In genomic region chr8:93272686-93273085, GRCm38 (mm10) we compare ENCODE assay signal across 15 mouse cellular contexts. TPM values are rescaled to one million over a fixed set of nuclear protein-coding genes. Genes with fewer than 3 reads are reported as not detected.
DNase-seq lines count a peak whose midpoint lies in the region; ATAC-seq and TF ChIP-seq lines count a peak whose summit lies in the region.
"Had no signal": no experiment of that assay in that cellular context is flagged by ENCODE, and none has a peak within 500 bp of the region (broad histone marks: within the 10 kb centered on the region; RNA-seq: fewer than 3 reads in every experiment).

No protein-coding gene starts in this region.

- DNase-seq in gastrocnemius, postnatal 25 days = peak; percentile 16
- DNase-seq in gastrocnemius, adult 18-20 months (ENCODE audit: low spot score) = no peak
- peak; percentile 58 for DNase-seq in lung, embryonic 14.5 days
- DNase-seq in lung, postnatal 36 days = no peak
- peak; percentile 29 for DNase-seq in brain, adult 2 months (ENCODE audit: low read depth, low spot score)
- no peak for DNase-seq in spleen, postnatal 10 days (ENCODE audit: low spot score in 2 of 2)
- DNase-seq in right cerebral cortex, postnatal 14 days = no peak

- H3K36me3 ChIP-seq in lung, embryonic 14.5 days (ENCODE audit: insufficient read depth) = no peaks in the 10 kb centered on the region
- H3K36me3 ChIP-seq: embryonic facial prominence, embryonic 12.5 days; hindbrain, embryonic 13.5 days; midbrain, embryonic 12.5 days had no signal

- H3K4me3 ChIP-seq in lung, embryonic 14.5 days (ENCODE audit: low read depth, low read length) = no peak overlapping the region
- H3K4me3 ChIP-seq in olfactory bulb, adult 2 months (ENCODE audit: insufficient read depth, low read depth, low read length) = no peak overlapping the region
- H3K4me3 ChIP-seq: embryonic facial prominence, embryonic 12.5 days; hindbrain, embryonic 13.5 days; midbrain, embryonic 12.5 days had no signal

- H3K9ac ChIP-seq in lung, embryonic 14.5 days = no peak overlapping the region
- H3K9ac ChIP-seq: embryonic facial prominence, embryonic 12.5 days; hindbrain, embryonic 13.5 days; liver, embryonic 14.5 days; midbrain, embryonic 12.5 days had no signal

- H3K4me2 ChIP-seq in lung, embryonic 14.5 days = no peak overlapping the region
- H3K4me2 ChIP-seq: embryonic facial prominence, embryonic 12.5 days; hindbrain, embryonic 13.5 days; midbrain, embryonic 12.5 days had no signal

- no peak for TF ChIP-seq POLR2A in olfactory bulb, adult 2 months (IDR thresholded peaks at IDR 0.05; ENCODE audit: insufficient read depth, low read depth, low read length)

- no peak for TF ChIP-seq CTCF in lung, embryonic 14.5 days (IDR thresholded peaks at IDR 0.05; ENCODE audit: low read depth)
- TF ChIP-seq CTCF in olfactory bulb, adult 2 months (IDR thresholded peaks at IDR 0.05; ENCODE audit: insufficient read depth, low read depth, low read length) = no peak

- ATAC-seq in lung, embryonic 14.5 days (ENCODE audit: insufficient read depth) = no peak

- WGBS in lung, embryonic 14.5 days = 52% methylated on average over 4 of the region's 4 CpGs
- 38% methylated on average over 4 of the region's 4 CpGs for WGBS in olfactory bulb, adult 2 months

- no peaks in the 10 kb centered on the region for H3K4me1 ChIP-seq in lung, embryonic 14.5 days (ENCODE audit: insufficient read depth)
- peaks cover 3% of the 10 kb centered on the region; the same call in 1 of the 2 replicates for H3K4me1 ChIP-seq in olfactory bulb, adult 2 months (ENCODE audit: control insufficient read depth, insufficient read depth, low read length)
- H3K4me1 ChIP-seq: embryonic facial prominence, embryonic 12.5 days; hindbrain, embryonic 13.5 days; midbrain, embryonic 12.5 days had no signal

- no peak overlapping the region for H3K27ac ChIP-seq in lung, embryonic 14.5 days (ENCODE audit: low read depth)
- peak overlapping the region; percentile 88 for H3K27ac ChIP-seq in olfactory bulb, adult 2 months (ENCODE audit: insufficient read depth, low read depth, low read length)
- H3K27ac ChIP-seq: embryonic facial prominence, embryonic 12.5 days; hindbrain, embryonic 13.5 days; liver, embryonic 14.5 days; midbrain, embryonic 12.5 days had no signal

- H3K9me3 ChIP-seq in lung, embryonic 14.5 days (ENCODE audit: low read depth, low read length) = no peaks in the 10 kb centered on the region
- H3K9me3 ChIP-seq: embryonic facial prominence, embryonic 12.5 days; hindbrain, embryonic 13.5 days; midbrain, embryonic 12.5 days had no signal

- no peaks in the 10 kb centered on the region for H3K27me3 ChIP-seq in lung, embryonic 14.5 days (ENCODE audit: insufficient read depth, low read length)
- H3K27me3 ChIP-seq: embryonic facial prominence, embryonic 12.5 days; hindbrain, embryonic 13.5 days; midbrain, embryonic 12.5 days had no signal

RNA-seq across cellular contexts. Expression of gene Ces1f, which starts 6.9 kb away (rescaled TPM):
- total RNA-seq in gastrocnemius, postnatal 25 days (2021) = 1 to 10 TPM in 1 of 2 experiments, not detected in 1; 1.6 TPM
- under 1 TPM; 0.39 to 0.57 TPM for total RNA-seq in gastrocnemius, adult 18-20 months (2021)
- 4.3 and 5.6 TPM in 2 replicates for polyA plus RNA-seq in lung, embryonic 14.5 days (2014; fragmentation: Nextera tagmentation; extraction: Ambion mirVana)
- polyA plus RNA-seq in olfactory bulb, adult 2 months (2012; ENCODE audit: insufficient read depth, insufficient read length, low replicate concordance, missing spikeins) = not detected in 2 replicates
- total RNA-seq: layer of hippocampus, postnatal 25 days; neutrophil, adult 5-6 weeks had no signal
- polyA plus RNA-seq: embryonic facial prominence, embryonic 12.5 days; hindbrain, embryonic 13.5 days; midbrain, embryonic 12.5 days had no signal

RNA-seq across cellular contexts. Expression of gene Ces1e, which starts 43.3 kb away (rescaled TPM):
- under 1 TPM; 0.54 to 0.69 TPM for total RNA-seq in gastrocnemius, postnatal 25 days (2021)
- total RNA-seq in gastrocnemius, adult 18-20 months (2021) = under 1 TPM; 0.80 to 0.83 TPM
- 0.09 and 0.17 TPM in 2 replicates for polyA plus RNA-seq in lung, embryonic 14.5 days (2014; fragmentation: Nextera tagmentation; extraction: Ambion mirVana)
- polyA plus RNA-seq in olfactory bulb, adult 2 months (2012; ENCODE audit: insufficient read depth, insufficient read length, low replicate concordance, missing spikeins) = not detected in 2 replicates
- total RNA-seq: layer of hippocampus, postnatal 25 days; neutrophil, adult 5-6 weeks had no signal
- polyA plus RNA-seq: embryonic facial prominence, embryonic 12.5 days; frontal cortex, adult 2 months; hindbrain, embryonic 13.5 days; midbrain, embryonic 12.5 days had no signal

Comparison
In these comparisons a context has a peak if more than half of its experiments do, and no peak if none do; other contexts are left out.
1. DNase-seq: peak in gastrocnemius, postnatal 25 days (single experiment), lung, embryonic 14.5 days (single experiment) and brain, adult 2 months (single experiment); none in gastrocnemius, adult 18-20 months (single experiment), lung, postnatal 36 days (single experiment), spleen, postnatal 10 days (0 of 2) and right cerebral cortex, postnatal 14 days (single experiment).